Mouse (Mus musculus): ENCODE measurements around the gene Dlgap1. TPM values are rescaled to one million over a fixed set of nuclear protein-coding genes. Genes with fewer than 3 reads are reported as not detected.

The Dlgap1 gene
- polyA plus RNA-seq, 1 experiment from 2014 or later: 1.3 TPM

GRCm38 (mm10) chr17:70753444-70754032 lies 784.7 kb downstream of the Dlgap1 start:
- Histone ChIP-seq H3K4me2 (ENCODE audit: low read depth, low read length) (no peak overlapping the region), H3K27me3 (replicated peaks; ENCODE audit: control insufficient read depth, insufficient read depth, low read length) (no peaks in the 10 kb centered on the region), H3K9me3 (ENCODE audit: control insufficient read depth, low read length) (no peaks in the 10 kb centered on the region), H3K4me1 (ENCODE audit: control insufficient read depth, insufficient read depth, low read length) (peaks cover 29% of the 10 kb centered on the region), H3K27ac (ENCODE audit: low read length) (0 out of 2 replicates have a peak overlapping the region, but pooled peaks have one; percentile 0), H3K4me3 (ENCODE audit: low read length) (no peak overlapping the region), H3K36me3 (ENCODE audit: control insufficient read depth, insufficient read depth, low read length) (no peaks in the 10 kb centered on the region), H3K9ac (ENCODE audit: low read depth, low read length) (no peak overlapping the region)
- ATAC-seq: no peak
- WGBS: 59% methylated on average over 13 of the region's 13 CpGs

- Histone ChIP-seq H3K9ac (ENCODE audit: low read depth, low read length) (no peak overlapping the region), H3K27ac (ENCODE audit: low read length) (0 out of 2 replicates have a peak overlapping the region, but pooled peaks have one; percentile 0), H3K4me2 (ENCODE audit: low read depth, low read length) (no peak overlapping the region), H3K27me3 (replicated peaks; ENCODE audit: control insufficient read depth, insufficient read depth, low read length) (no peaks in the 10 kb centered on the region), H3K9me3 (ENCODE audit: control insufficient read depth, low read length) (no peaks in the 10 kb centered on the region), H3K4me3 (ENCODE audit: low read length) (no peak overlapping the region), H3K36me3 (ENCODE audit: control insufficient read depth, insufficient read depth, low read length) (no peaks in the 10 kb centered on the region), H3K4me1 (ENCODE audit: control insufficient read depth, insufficient read depth, low read length) (peaks cover 25% of the 10 kb centered on the region)
- ATAC-seq: no peak
- WGBS: 81% methylated on average over 9 of the region's 9 CpGs
These were observed 785.2 kb downstream of the Dlgap1 start for GRCm38 (mm10) chr17:70754041-70754440.

DNA sequence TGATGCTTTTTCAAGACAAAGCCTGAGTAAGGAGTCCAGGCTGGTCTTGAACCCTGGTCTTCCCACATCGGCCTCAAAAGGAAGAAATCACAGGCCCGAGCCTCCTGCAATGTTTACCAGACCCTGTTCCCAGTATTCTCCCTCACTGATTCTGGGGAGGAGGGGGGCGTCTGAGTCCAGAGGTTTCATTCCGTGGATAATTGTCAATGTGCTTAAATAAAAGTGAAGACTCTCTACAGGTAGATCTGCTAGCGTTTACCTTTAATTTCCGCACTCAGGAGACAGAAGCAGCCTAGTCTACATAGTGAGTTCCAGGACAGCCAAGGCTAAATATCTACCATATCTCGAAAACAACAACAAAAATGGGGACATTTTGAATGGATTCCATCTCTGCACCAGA lies 785.8 kb downstream of the Dlgap1 start:
- H3K27me3 ChIP-seq (replicated peaks; ENCODE audit: control insufficient read depth, insufficient read depth, low read length): no peaks in the 10 kb centered on the region
- H3K4me2 ChIP-seq (ENCODE audit: low read depth, low read length): 0 out of 2 replicates have a peak overlapping the region, but pooled peaks have one; percentile 9
- no peaks in the 10 kb centered on the region for H3K9me3 ChIP-seq (ENCODE audit: control insufficient read depth, low read length)
- H3K4me1 ChIP-seq (ENCODE audit: control insufficient read depth, insufficient read depth, low read length): peaks cover 22% of the 10 kb centered on the region
- no peak overlapping the region for H3K9ac ChIP-seq (ENCODE audit: low read depth, low read length)
- H3K4me3 ChIP-seq (ENCODE audit: low read length): no peak overlapping the region
- no peak for ATAC-seq
- H3K27ac ChIP-seq (ENCODE audit: low read length): no peak overlapping the region
- 54% methylated on average over 7 of the region's 7 CpGs for WGBS
- no peaks in the 10 kb centered on the region for H3K36me3 ChIP-seq (ENCODE audit: control insufficient read depth, insufficient read depth, low read length)

GRCm38 (mm10) chr17:70755039-70755668 lies 786.3 kb downstream of the Dlgap1 start:
- peak overlapping the region; percentile 70 for H3K9ac ChIP-seq (ENCODE audit: low read depth, low read length)
- peak overlapping the region; percentile 80 for H3K27ac ChIP-seq (ENCODE audit: low read length)
- ATAC-seq: peak; percentile 70
- peak overlapping the region; percentile 54 for H3K4me3 ChIP-seq (ENCODE audit: low read length)
- peaks cover 21% of the 10 kb centered on the region for H3K4me1 ChIP-seq (ENCODE audit: control insufficient read depth, insufficient read depth, low read length)
- no peaks in the 10 kb centered on the region for H3K9me3 ChIP-seq (ENCODE audit: control insufficient read depth, low read length)
- peak overlapping the region; percentile 93 for H3K4me2 ChIP-seq (ENCODE audit: low read depth, low read length)
- WGBS: under 1% methylated on average over 22 of the region's 22 CpGs
- no peaks in the 10 kb centered on the region for H3K27me3 ChIP-seq (replicated peaks; ENCODE audit: control insufficient read depth, insufficient read depth, low read length)
- no peaks in the 10 kb centered on the region for H3K36me3 ChIP-seq (ENCODE audit: control insufficient read depth, insufficient read depth, low read length)

DNA sequence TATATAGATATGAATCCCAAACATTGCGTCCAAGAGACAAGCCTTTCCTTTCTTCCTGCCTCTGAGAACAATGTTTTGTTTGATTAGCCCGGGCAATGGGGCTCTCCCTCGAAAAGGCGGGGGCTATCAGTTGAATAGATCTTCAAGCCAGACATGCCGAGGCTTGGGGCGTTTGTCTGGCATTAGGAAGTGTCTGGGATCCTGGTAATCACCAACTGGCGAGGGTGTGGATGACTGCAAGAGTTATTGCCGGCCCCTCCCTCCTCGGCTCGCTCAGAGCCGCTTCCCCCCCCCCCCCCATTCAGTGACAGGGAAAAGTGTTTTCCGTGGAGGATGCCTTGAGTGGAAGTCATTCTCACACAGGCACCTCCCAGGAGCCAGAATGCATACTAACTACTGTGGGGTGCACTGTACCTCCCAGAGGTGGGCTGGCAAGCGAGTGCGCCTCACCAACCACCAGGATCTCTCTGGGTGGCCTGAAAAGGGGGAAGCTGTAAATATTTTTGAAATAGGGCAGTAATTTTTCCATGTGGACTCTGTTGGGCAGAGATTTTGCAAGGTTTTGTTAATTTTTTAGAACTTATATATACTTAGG lies 786.9 kb downstream of the Dlgap1 start:
- Histone ChIP-seq H3K9me3 (ENCODE audit: control insufficient read depth, low read length) (no peaks in the 10 kb centered on the region), H3K36me3 (ENCODE audit: control insufficient read depth, insufficient read depth, low read length) (no peaks in the 10 kb centered on the region), H3K27me3 (replicated peaks; ENCODE audit: control insufficient read depth, insufficient read depth, low read length) (no peaks in the 10 kb centered on the region), H3K4me3 (ENCODE audit: low read length) (peak overlapping the region; percentile 54), H3K27ac (ENCODE audit: low read length) (peak overlapping the region; percentile 80), H3K4me1 (ENCODE audit: control insufficient read depth, insufficient read depth, low read length) (peaks cover 16% of the 10 kb centered on the region), H3K9ac (ENCODE audit: low read depth, low read length) (peak overlapping the region; percentile 70), H3K4me2 (ENCODE audit: low read depth, low read length) (peak overlapping the region; percentile 93)
- 5% methylated on average over 11 of the region's 14 CpGs for WGBS
- ATAC-seq: peak; percentile 56

GRCm38 (mm10) chr17:70762001-70762400 lies 793.1 kb downstream of the Dlgap1 start:
- 94% methylated on average over 7 of the region's 7 CpGs for WGBS
- no peaks in the 10 kb centered on the region for H3K9me3 ChIP-seq (ENCODE audit: control insufficient read depth, low read length)
- H3K36me3 ChIP-seq (ENCODE audit: control insufficient read depth, insufficient read depth, low read length): no peaks in the 10 kb centered on the region
- ATAC-seq: no peak
- H3K27me3 ChIP-seq (replicated peaks; ENCODE audit: control insufficient read depth, insufficient read depth, low read length): no peaks in the 10 kb centered on the region
- H3K4me1 ChIP-seq (ENCODE audit: control insufficient read depth, insufficient read depth, low read length): no peaks in the 10 kb centered on the region
- H3K4me2 ChIP-seq (ENCODE audit: low read depth, low read length): no peak overlapping the region
- no peak overlapping the region for H3K27ac ChIP-seq (ENCODE audit: low read length)
- no peak overlapping the region for H3K9ac ChIP-seq (ENCODE audit: low read depth, low read length)
- H3K4me3 ChIP-seq (ENCODE audit: low read length): no peak overlapping the region

DNA sequence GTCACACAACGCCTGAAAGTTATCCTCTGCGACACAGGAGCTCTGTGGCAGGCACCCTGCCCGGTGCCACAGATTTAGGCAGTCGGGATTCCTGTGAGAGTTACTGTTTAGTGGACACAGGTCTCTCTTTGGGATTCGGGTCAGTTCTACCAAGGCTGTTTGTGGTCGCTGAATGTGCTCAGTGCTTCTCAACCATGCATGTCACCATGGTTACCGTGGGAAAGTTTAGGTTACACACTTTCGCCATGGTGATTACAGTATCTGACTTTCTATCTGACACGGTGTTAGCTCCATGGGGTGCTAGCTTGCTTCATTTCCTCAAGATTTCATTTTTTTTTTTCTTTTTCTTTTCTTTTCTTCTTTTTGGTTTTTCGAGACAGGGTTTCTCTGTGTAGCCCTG lies 793.8 kb downstream of the Dlgap1 start:
- H3K4me1 ChIP-seq (ENCODE audit: control insufficient read depth, insufficient read depth, low read length): no peaks in the 10 kb centered on the region
- H3K36me3 ChIP-seq (ENCODE audit: control insufficient read depth, insufficient read depth, low read length): no peaks in the 10 kb centered on the region
- 91% methylated on average over 10 of the region's 10 CpGs for WGBS
- no peaks in the 10 kb centered on the region for H3K27me3 ChIP-seq (replicated peaks; ENCODE audit: control insufficient read depth, insufficient read depth, low read length)
- H3K4me3 ChIP-seq (ENCODE audit: low read length): no peak overlapping the region
- no peaks in the 10 kb centered on the region for H3K9me3 ChIP-seq (ENCODE audit: control insufficient read depth, low read length)
- H3K9ac ChIP-seq (ENCODE audit: low read depth, low read length): no peak overlapping the region
- ATAC-seq: no peak
- no peak overlapping the region for H3K27ac ChIP-seq (ENCODE audit: low read length)
- H3K4me2 ChIP-seq (ENCODE audit: low read depth, low read length): no peak overlapping the region

DNA sequence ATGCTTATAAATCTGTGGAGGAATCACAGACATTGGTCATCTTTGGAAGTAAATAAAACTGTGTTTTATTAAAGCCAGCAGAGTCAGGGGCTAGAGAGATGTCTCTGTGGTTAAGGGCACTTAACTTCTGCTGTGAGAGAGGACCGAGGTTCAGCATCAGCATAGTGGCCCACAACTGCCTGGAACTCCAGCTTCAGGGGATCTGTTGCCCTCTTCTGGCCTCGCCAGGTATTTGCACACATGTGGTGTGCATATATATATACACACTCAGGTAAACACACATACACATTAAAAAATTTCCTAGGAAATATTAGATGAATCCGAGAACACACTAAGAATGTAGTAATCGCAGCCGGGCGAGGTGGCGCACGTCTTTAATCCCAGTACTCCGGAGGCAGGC lies 796.5 kb downstream of the Dlgap1 start:
- WGBS: 95% methylated on average over 9 of the region's 9 CpGs
- Histone ChIP-seq H3K4me2 (ENCODE audit: low read depth, low read length) (no peak overlapping the region), H3K27me3 (replicated peaks; ENCODE audit: control insufficient read depth, insufficient read depth, low read length) (no peaks in the 10 kb centered on the region), H3K27ac (ENCODE audit: low read length) (no peak overlapping the region), H3K4me3 (ENCODE audit: low read length) (no peak overlapping the region), H3K9ac (ENCODE audit: low read depth, low read length) (no peak overlapping the region), H3K4me1 (ENCODE audit: control insufficient read depth, insufficient read depth, low read length) (no peaks in the 10 kb centered on the region), H3K36me3 (ENCODE audit: control insufficient read depth, insufficient read depth, low read length) (no peaks in the 10 kb centered on the region), H3K9me3 (ENCODE audit: control insufficient read depth, low read length) (no peaks in the 10 kb centered on the region)
- no peak for ATAC-seq

- Histone ChIP-seq H3K27ac (ENCODE audit: low read length) (no peak overlapping the region), H3K4me3 (ENCODE audit: low read length) (no peak overlapping the region), H3K9ac (ENCODE audit: low read depth, low read length) (no peak overlapping the region), H3K9me3 (ENCODE audit: control insufficient read depth, low read length) (no peaks in the 10 kb centered on the region), H3K4me2 (ENCODE audit: low read depth, low read length) (no peak overlapping the region), H3K4me1 (ENCODE audit: control insufficient read depth, insufficient read depth, low read length) (no peaks in the 10 kb centered on the region), H3K36me3 (ENCODE audit: control insufficient read depth, insufficient read depth, low read length) (no peaks in the 10 kb centered on the region), H3K27me3 (replicated peaks; ENCODE audit: control insufficient read depth, insufficient read depth, low read length) (no peaks in the 10 kb centered on the region)
- WGBS: 84% methylated on average over 18 of the region's 18 CpGs
- no peak for ATAC-seq
These were observed 797.1 kb downstream of the Dlgap1 start for GRCm38 (mm10) chr17:70765976-70766375.
